Mouse (Mus musculus): ENCODE measurements at regions not wholly inside any gene's neighbourhood (a gene's known extent, or its start where the extent isn't known, plus 50 kb on each side); places are given as distances from the start of the nearest gene placed in this dataset.

- TF ChIP-seq CTCF (IDR thresholded peaks at IDR 0.05; ENCODE audit: insufficient read depth, low read depth, low read length) (no peak), POLR2A (IDR thresholded peaks at IDR 0.05; ENCODE audit: insufficient read depth, low read depth, low read length) (no peak)
Measured at GRCm38 (mm10) chr13:6479667-6480066, 68.3 kb upstream of the Pitrm1 start.
